Mouse (Mus musculus): ENCODE measurements around the gene Abhd11. TPM values are rescaled to one million over a fixed set of nuclear protein-coding genes. Genes with fewer than 3 reads are reported as not detected.

Gene Abhd11
- polyA plus RNA-seq, 1 experiment from 2014 or later: 73.0 TPM

GRCm38 (mm10) chr5:135011809-135012613, 3.1 kb downstream of the Abhd11 start:
- Histone ChIP-seq H3K36me3 (no peaks in the 10 kb centered on the region), H3K9ac (replicated peaks) (peak overlapping the region; percentile 22; the same call in 1 of the 2 replicates), H3K27me3 (replicated peaks) (no peaks in the 10 kb centered on the region), H3K4me1 (peaks cover 41% of the 10 kb centered on the region), H3K4me2 (peak overlapping the region; percentile 31), H3K4me3 (replicated peaks) (peak overlapping the region; percentile 8; the same call in 1 of the 2 replicates), H3K9me3 (replicated peaks) (no peaks in the 10 kb centered on the region), H3K27ac (replicated peaks) (no peak overlapping the region)
- no peak for ATAC-seq (ENCODE audit: low FRiP score)
- 30% methylated on average over 26 of the region's 26 CpGs for WGBS

- H3K4me2 ChIP-seq: peak overlapping the region; percentile 31
- H3K4me3 ChIP-seq (replicated peaks): peak overlapping the region; percentile 8; the same call in 1 of the 2 replicates
- H3K27me3 ChIP-seq (replicated peaks): no peaks in the 10 kb centered on the region
- 5% methylated on average over 15 of the region's 16 CpGs for WGBS
- H3K36me3 ChIP-seq: no peaks in the 10 kb centered on the region
- peak overlapping the region; percentile 22; the same call in 1 of the 2 replicates for H3K9ac ChIP-seq (replicated peaks)
- ATAC-seq (ENCODE audit: low FRiP score): no peak
- H3K9me3 ChIP-seq (replicated peaks): no peaks in the 10 kb centered on the region
- H3K27ac ChIP-seq (replicated peaks): no peak overlapping the region
- peaks cover 40% of the 10 kb centered on the region for H3K4me1 ChIP-seq
Observed at GRCm38 (mm10) chr5:135012671-135013441, 3.9 kb downstream of the Abhd11 start.

- no peak for ATAC-seq (ENCODE audit: low FRiP score)
- Histone ChIP-seq H3K9me3 (replicated peaks) (no peaks in the 10 kb centered on the region), H3K4me3 (replicated peaks) (no peak overlapping the region), H3K36me3 (no peaks in the 10 kb centered on the region), H3K9ac (replicated peaks) (no peak overlapping the region), H3K27me3 (replicated peaks) (no peaks in the 10 kb centered on the region), H3K4me1 (peaks cover 29% of the 10 kb centered on the region), H3K4me2 (no peak overlapping the region), H3K27ac (replicated peaks) (no peak overlapping the region)
- WGBS: 15% methylated on average over 7 of the region's 7 CpGs
Observed at GRCm38 (mm10) chr5:135015497-135015896, 6.5 kb downstream of the Abhd11 start.

- peaks cover 21% of the 10 kb centered on the region for H3K4me1 ChIP-seq
- H3K27me3 ChIP-seq (replicated peaks): no peaks in the 10 kb centered on the region
- no peak overlapping the region for H3K4me2 ChIP-seq
- 57% methylated on average over 4 of the region's 4 CpGs for WGBS
- H3K4me3 ChIP-seq (replicated peaks): no peak overlapping the region
- H3K27ac ChIP-seq (replicated peaks): no peak overlapping the region
- H3K36me3 ChIP-seq: no peaks in the 10 kb centered on the region
- H3K9ac ChIP-seq (replicated peaks): no peak overlapping the region
- H3K9me3 ChIP-seq (replicated peaks): no peaks in the 10 kb centered on the region
- no peak for ATAC-seq (ENCODE audit: low FRiP score)
Observed at GRCm38 (mm10) chr5:135016224-135016759, 7.3 kb downstream of the Abhd11 start.

GRCm38 (mm10) chr5:135021814-135022213, 12.9 kb downstream of the Abhd11 start:
- H3K36me3 ChIP-seq: no peaks in the 10 kb centered on the region
- no peak overlapping the region for H3K4me3 ChIP-seq (replicated peaks)

GRCm38 (mm10) chr5:135023344-135024173, 14.6 kb downstream of the Abhd11 start, which contains the start of gene Stx1a:
TSS of gene Stx1a (plus strand) at chr5:135023482.
- H3K4me2 ChIP-seq: peak within 1 kb of the TSS; percentile 91
- no peaks in the 10 kb centered on the region for H3K36me3 ChIP-seq
- peak within 1 kb of the TSS; percentile 48 for H3K27ac ChIP-seq (replicated peaks)
- peak within 1 kb of the TSS; percentile 72 for H3K4me3 ChIP-seq (replicated peaks)
- peak within 1 kb of the TSS; percentile 70 for H3K9ac ChIP-seq (replicated peaks)
- ATAC-seq (ENCODE audit: low FRiP score): peak; percentile 92
- WGBS: under 1% methylated on average over 57 of the region's 61 CpGs
- no peaks in the 10 kb centered on the region for H3K27me3 ChIP-seq (replicated peaks)
- no peaks in the 10 kb centered on the region for H3K9me3 ChIP-seq (replicated peaks)
- H3K4me1 ChIP-seq: peaks cover 37% of the 10 kb centered on the region

More at GRCm38 (mm10) chr5:135021814-135022213, 12.9 kb downstream of the Abhd11 start:
- no peaks in the 10 kb centered on the region for H3K27me3 ChIP-seq (replicated peaks)
- H3K9me3 ChIP-seq (replicated peaks): no peaks in the 10 kb centered on the region
- H3K4me2 ChIP-seq: no peak overlapping the region
- peak overlapping the region; percentile 19; the same call in 1 of the 2 replicates for H3K27ac ChIP-seq (replicated peaks)
- no peak overlapping the region for H3K9ac ChIP-seq (replicated peaks)
- 44% methylated on average over 6 of the region's 6 CpGs for WGBS
- H3K4me1 ChIP-seq: peaks cover 35% of the 10 kb centered on the region
- ATAC-seq (ENCODE audit: low FRiP score): no peak

- Histone ChIP-seq H3K4me1 (peaks cover 47% of the 10 kb centered on the region), H3K27ac (replicated peaks) (no peak overlapping the region), H3K9ac (replicated peaks) (no peak overlapping the region), H3K9me3 (replicated peaks) (no peaks in the 10 kb centered on the region), H3K36me3 (no peaks in the 10 kb centered on the region), H3K27me3 (replicated peaks) (no peaks in the 10 kb centered on the region), H3K4me3 (replicated peaks) (peak overlapping the region; percentile 72), H3K4me2 (peak overlapping the region; percentile 91)
- ATAC-seq (ENCODE audit: low FRiP score): no peak
- 68% methylated on average over 11 of the region's 11 CpGs for WGBS
Observed at GRCm38 (mm10) chr5:135024665-135025224, 15.8 kb downstream of the Abhd11 start.

- Histone ChIP-seq H3K4me2 (peak overlapping the region; percentile 91), H3K9ac (replicated peaks) (no peak overlapping the region), H3K4me3 (replicated peaks) (no peak overlapping the region), H3K9me3 (replicated peaks) (no peaks in the 10 kb centered on the region), H3K4me1 (peaks cover 47% of the 10 kb centered on the region), H3K36me3 (no peaks in the 10 kb centered on the region), H3K27me3 (replicated peaks) (no peaks in the 10 kb centered on the region), H3K27ac (replicated peaks) (no peak overlapping the region)
- 19% methylated on average over 7 of the region's 7 CpGs for WGBS
- no peak for ATAC-seq (ENCODE audit: low FRiP score)
Observed at GRCm38 (mm10) chr5:135025899-135026298, 16.9 kb downstream of the Abhd11 start.

GRCm38 (mm10) chr5:135029007-135029854, 20.3 kb downstream of the Abhd11 start:
- no peak overlapping the region for H3K9ac ChIP-seq (replicated peaks)
- no peaks in the 10 kb centered on the region for H3K36me3 ChIP-seq
- H3K4me1 ChIP-seq: peaks cover 35% of the 10 kb centered on the region
- 67% methylated on average over 18 of the region's 18 CpGs for WGBS
- no peak overlapping the region; the same call in 1 of the 2 replicates for H3K27ac ChIP-seq (replicated peaks)
- no peak overlapping the region for H3K4me3 ChIP-seq (replicated peaks)
- H3K27me3 ChIP-seq (replicated peaks): no peaks in the 10 kb centered on the region
- H3K9me3 ChIP-seq (replicated peaks): no peaks in the 10 kb centered on the region
- peak overlapping the region; percentile 15 for H3K4me2 ChIP-seq
- ATAC-seq (ENCODE audit: low FRiP score): no peak

GRCm38 (mm10) chr5:135032581-135032980, 23.6 kb downstream of the Abhd11 start:
- peaks cover 3% of the 10 kb centered on the region; the same call in 1 of the 2 replicates for H3K36me3 ChIP-seq
- H3K27ac ChIP-seq (replicated peaks): no peak overlapping the region
- no peaks in the 10 kb centered on the region for H3K27me3 ChIP-seq (replicated peaks)
- H3K9ac ChIP-seq (replicated peaks): no peak overlapping the region
- H3K4me3 ChIP-seq (replicated peaks): no peak overlapping the region
- no peaks in the 10 kb centered on the region for H3K9me3 ChIP-seq (replicated peaks)
- H3K4me1 ChIP-seq: peaks cover 16% of the 10 kb centered on the region
- H3K4me2 ChIP-seq: no peak overlapping the region
- WGBS: 96% methylated on average over 5 of the region's 5 CpGs
- no peak for ATAC-seq (ENCODE audit: low FRiP score)

Data from neural tube, embryonic 15.5 days (tissue).